Mouse (Mus musculus): ENCODE data around the gene Ttll13. TPM values are rescaled to one million over a fixed set of nuclear protein-coding genes. Genes with fewer than 3 reads are reported as not detected.

Gene Ttll13
- total RNA-seq, 1 experiment from 2014 or later, result 1.0 TPM

- DNase-seq, result peak; percentile 98
Measured at GRCm38 (mm10) chr7:80268897-80269750, 22.9 kb downstream of the Ttll13 start, which contains the start of gene Vps33b. Gene Vps33b (plus strand): TSS chr7:80269649.

GRCm38 (mm10) chr7:80269751-80270255 lies 23.6 kb downstream of the Ttll13 start:
- peak; percentile 73 for DNase-seq

- peak; percentile 23 for DNase-seq
Measured at GRCm38 (mm10) chr7:80273456-80273855, 27.3 kb downstream of the Ttll13 start.

- DNase-seq, result no peak
Measured at GRCm38 (mm10) chr7:80276374-80276773, 30.2 kb downstream of the Ttll13 start.

- DNase-seq, result no peak
Measured at GRCm38 (mm10) chr7:80280032-80280431, 33.9 kb downstream of the Ttll13 start.

- DNase-seq, result no peak
Measured at GRCm38 (mm10) chr7:80280998-80281397, 34.8 kb downstream of the Ttll13 start.

GRCm38 (mm10) chr7:80281646-80282045 lies 35.5 kb downstream of the Ttll13 start:
- peak; percentile 52 for DNase-seq

- DNase-seq, result no peak
Measured at GRCm38 (mm10) chr7:80283226-80283918, 37.2 kb downstream of the Ttll13 start.

- DNase-seq, result no peak
Measured at GRCm38 (mm10) chr7:80284391-80284790, 38.2 kb downstream of the Ttll13 start.

GRCm38 (mm10) chr7:80285725-80286124 lies 39.5 kb downstream of the Ttll13 start:
- DNase-seq, result no peak

- DNase-seq, result no peak
Measured at GRCm38 (mm10) chr7:80287736-80288135, 41.6 kb downstream of the Ttll13 start.

GRCm38 (mm10) chr7:80294062-80294763 lies 48.0 kb downstream of the Ttll13 start, which contains the start of gene Prc1:
Gene Prc1 (plus strand): TSS chr7:80294450.
- peak; percentile 99 for DNase-seq

GRCm38 (mm10) chr7:80294764-80295648 lies 48.8 kb downstream of the Ttll13 start:
- DNase-seq, result no peak

- no peak for DNase-seq
Measured at GRCm38 (mm10) chr7:80296462-80296861, 50.3 kb downstream of the Ttll13 start.

- no peak for DNase-seq
Measured at GRCm38 (mm10) chr7:80297041-80297440, 50.9 kb downstream of the Ttll13 start.

GRCm38 (mm10) chr7:80298754-80299153 lies 52.6 kb downstream of the Ttll13 start:
- DNase-seq, result no peak

GRCm38 (mm10) chr7:80299568-80299967 lies 53.4 kb downstream of the Ttll13 start:
- DNase-seq, result no peak

- no peak for DNase-seq
Measured at GRCm38 (mm10) chr7:80301522-80301921, 55.3 kb downstream of the Ttll13 start.

GRCm38 (mm10) chr7:80307766-80308165 lies 61.6 kb downstream of the Ttll13 start:
- DNase-seq, result no peak

All from adrenal gland, postnatal 14 days (tissue).